Mouse (Mus musculus): ENCODE measurements around the gene Gk5. TPM values are rescaled to one million over a fixed set of nuclear protein-coding genes. Genes with fewer than 3 reads are reported as not detected.

Gene Gk5
- total and polyA plus RNA-seq, 2 experiments from 2014 or later, result 2.4 to 6.7 TPM

DNA sequence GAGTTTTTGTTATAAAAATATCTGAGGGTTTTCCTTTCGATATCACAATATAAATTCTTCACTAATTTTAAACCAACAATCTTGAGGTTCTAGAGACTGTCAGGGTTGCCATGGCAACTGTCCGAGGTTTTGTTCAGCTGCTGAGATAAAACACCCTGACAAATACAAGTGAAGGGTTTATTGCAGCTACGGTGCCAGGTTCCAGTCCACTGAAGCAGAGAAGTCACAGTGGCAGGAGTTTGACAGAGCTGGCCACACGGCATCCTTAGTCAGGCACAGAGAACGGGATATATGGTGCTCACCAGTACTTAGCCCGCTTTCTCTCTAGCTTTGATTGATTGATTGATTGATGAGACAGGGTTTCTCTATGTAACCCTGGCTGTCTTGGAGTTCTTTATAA, 23.3 kb downstream of the Gk5 start:
- Histone ChIP-seq H3K4me1 (ENCODE audit: insufficient read depth) (no peaks in the 10 kb centered on the region), H3K27ac (ENCODE audit: low read depth, low read length) (no peak overlapping the region), H3K4me2 (ENCODE audit: low read depth) (no peak overlapping the region), H3K36me3 (ENCODE audit: insufficient read depth) (0 out of 2 replicates have a peak, but pooled peaks cover 5% of the 10 kb centered on the region), H3K4me3 (ENCODE audit: low read depth, low read length) (no peak overlapping the region), H3K9me3 (ENCODE audit: low read length) (no peaks in the 10 kb centered on the region), H3K9ac (no peak overlapping the region), H3K27me3 (ENCODE audit: insufficient read depth, low read length) (no peaks in the 10 kb centered on the region)
- no peak for TF ChIP-seq CTCF (IDR thresholded peaks at IDR 0.05; ENCODE audit: low read depth)
- ATAC-seq (no peak), DNase-seq (peak; percentile 35)
- 54% methylated on average over 6 of the region's 6 CpGs for WGBS

DNA sequence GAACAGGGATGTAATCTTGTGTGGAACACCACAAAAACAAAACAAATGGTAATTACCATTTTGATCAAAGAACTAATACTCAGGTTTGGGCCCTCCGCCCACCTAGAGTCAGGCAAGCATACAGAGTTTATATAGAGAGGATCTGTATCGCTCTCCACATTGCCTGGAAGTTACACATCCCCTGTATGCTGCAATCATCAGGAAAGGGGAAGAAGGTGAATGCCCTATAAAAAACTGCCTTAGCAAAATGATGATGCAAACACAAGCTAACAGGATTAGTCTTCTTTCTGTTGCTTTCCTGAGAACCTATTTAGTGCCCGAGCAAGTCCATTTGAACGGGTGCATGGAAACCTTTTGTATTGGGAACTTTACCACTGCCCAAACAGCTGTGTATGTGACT, 24.5 kb downstream of the Gk5 start:
- Histone ChIP-seq H3K4me1 (ENCODE audit: insufficient read depth) (no peaks in the 10 kb centered on the region), H3K4me3 (ENCODE audit: low read depth, low read length) (no peak overlapping the region), H3K36me3 (ENCODE audit: insufficient read depth) (0 out of 2 replicates have a peak, but pooled peaks cover 5% of the 10 kb centered on the region), H3K27me3 (ENCODE audit: insufficient read depth, low read length) (no peaks in the 10 kb centered on the region), H3K9ac (no peak overlapping the region), H3K4me2 (ENCODE audit: low read depth) (no peak overlapping the region), H3K9me3 (ENCODE audit: low read length) (no peaks in the 10 kb centered on the region), H3K27ac (ENCODE audit: low read depth, low read length) (no peak overlapping the region)
- no peak for DNase-seq
- no peak for TF ChIP-seq CTCF (IDR thresholded peaks at IDR 0.05; ENCODE audit: low read depth)
- ATAC-seq, result no peak
- WGBS, result 89% methylated on average over 4 of the region's 4 CpGs

DNA sequence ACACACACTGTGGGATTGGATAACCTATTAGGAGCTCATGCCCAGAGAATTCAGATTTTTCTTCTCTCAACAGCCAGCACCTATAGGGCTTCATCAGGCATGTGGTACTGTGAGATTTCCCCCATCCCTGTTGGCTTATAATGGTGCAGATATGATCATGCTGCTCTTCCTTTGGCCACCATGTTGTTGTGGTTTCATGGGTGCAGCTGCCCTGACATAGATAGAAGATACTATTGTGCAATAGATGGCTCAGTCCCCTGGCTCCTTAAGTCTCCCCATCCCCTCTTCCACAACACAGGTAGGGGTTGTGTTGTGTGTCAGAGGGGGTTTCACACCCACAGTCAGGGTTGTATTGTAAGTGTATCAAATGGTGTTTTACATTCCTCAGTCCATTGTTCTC, 25.7 kb downstream of the Gk5 start:
- 0 out of 2 replicates have a peak, but pooled peaks cover 5% of the 10 kb centered on the region for H3K36me3 ChIP-seq (ENCODE audit: insufficient read depth)
- H3K27me3 ChIP-seq (ENCODE audit: insufficient read depth, low read length), result no peaks in the 10 kb centered on the region
- no peaks in the 10 kb centered on the region for H3K4me1 ChIP-seq (ENCODE audit: insufficient read depth)
- H3K27ac ChIP-seq (ENCODE audit: low read depth, low read length), result no peak overlapping the region
- no peak overlapping the region for H3K4me3 ChIP-seq (ENCODE audit: low read depth, low read length)
- ATAC-seq, result no peak
- H3K9me3 ChIP-seq (ENCODE audit: low read length), result no peaks in the 10 kb centered on the region
- no peak for TF ChIP-seq CTCF (IDR thresholded peaks at IDR 0.05; ENCODE audit: low read depth)
- H3K4me2 ChIP-seq (ENCODE audit: low read depth), result no peak overlapping the region
- no peak overlapping the region for H3K9ac ChIP-seq
- no peak for DNase-seq

- H3K4me1 ChIP-seq (ENCODE audit: insufficient read depth), result no peaks in the 10 kb centered on the region
- DNase-seq (no peak), ATAC-seq (no peak)
- no peaks in the 10 kb centered on the region for H3K9me3 ChIP-seq (ENCODE audit: low read length)
- peaks cover 5% of the 10 kb centered on the region; the same call in 1 of the 2 replicates for H3K36me3 ChIP-seq (ENCODE audit: insufficient read depth)
- H3K27me3 ChIP-seq (ENCODE audit: insufficient read depth, low read length), result no peaks in the 10 kb centered on the region
- TF ChIP-seq CTCF (IDR thresholded peaks at IDR 0.05; ENCODE audit: low read depth), result no peak
- no peak overlapping the region for H3K4me2 ChIP-seq (ENCODE audit: low read depth)
- H3K4me3 ChIP-seq (ENCODE audit: low read depth, low read length), result no peak overlapping the region
- no peak overlapping the region for H3K27ac ChIP-seq (ENCODE audit: low read depth, low read length)
- 91% methylated on average over 7 of the region's 7 CpGs for WGBS
- no peak overlapping the region for H3K9ac ChIP-seq
These were observed 33.6 kb downstream of the Gk5 start for GRCm38 (mm10) chr9:96152801-96153200.

- 52% methylated on average over 4 of the region's 4 CpGs for WGBS
- Histone ChIP-seq H3K4me3 (ENCODE audit: low read depth, low read length) (no peak overlapping the region), H3K9me3 (ENCODE audit: low read length) (no peaks in the 10 kb centered on the region), H3K27me3 (ENCODE audit: insufficient read depth, low read length) (no peaks in the 10 kb centered on the region), H3K27ac (ENCODE audit: low read depth, low read length) (no peak overlapping the region), H3K4me1 (ENCODE audit: insufficient read depth) (no peaks in the 10 kb centered on the region), H3K36me3 (ENCODE audit: insufficient read depth) (peaks cover 5% of the 10 kb centered on the region; the same call in 1 of the 2 replicates), H3K4me2 (ENCODE audit: low read depth) (no peak overlapping the region), H3K9ac (no peak overlapping the region)
- ATAC-seq (no peak), DNase-seq (no peak)
- TF ChIP-seq CTCF (IDR thresholded peaks at IDR 0.05; ENCODE audit: low read depth), result no peak
These were observed 39.3 kb downstream of the Gk5 start for GRCm38 (mm10) chr9:96158431-96158830.

DNA sequence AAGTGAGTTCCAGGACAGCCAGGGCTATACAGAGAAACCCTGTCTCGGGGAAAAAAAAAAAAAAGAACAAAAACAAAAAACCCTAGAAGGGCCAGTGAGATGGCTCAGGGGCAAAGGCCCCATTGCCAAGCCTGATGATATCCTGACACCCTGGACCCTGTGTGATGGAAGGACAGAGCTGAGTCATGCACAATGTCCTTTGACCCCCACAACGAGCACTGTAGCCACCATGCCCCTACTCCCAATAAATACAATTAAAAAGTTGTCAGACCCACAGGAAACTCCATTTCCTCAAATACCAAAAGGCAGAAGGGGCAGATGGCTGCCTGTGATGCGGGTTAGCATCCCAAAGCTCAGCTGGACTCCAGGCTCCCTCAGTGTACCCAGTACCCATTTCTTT, 39.9 kb downstream of the Gk5 start:
- no peaks in the 10 kb centered on the region for H3K4me1 ChIP-seq (ENCODE audit: insufficient read depth)
- H3K36me3 ChIP-seq (ENCODE audit: insufficient read depth), result peaks cover 2% of the 10 kb centered on the region; the same call in 1 of the 2 replicates
- DNase-seq, result no peak
- 84% methylated on average over 3 of the region's 3 CpGs for WGBS
- no peaks in the 10 kb centered on the region for H3K27me3 ChIP-seq (ENCODE audit: insufficient read depth, low read length)
- H3K4me2 ChIP-seq (ENCODE audit: low read depth), result no peak overlapping the region
- no peak for ATAC-seq
- no peak for TF ChIP-seq CTCF (IDR thresholded peaks at IDR 0.05; ENCODE audit: low read depth)
- no peak overlapping the region for H3K4me3 ChIP-seq (ENCODE audit: low read depth, low read length)
- no peaks in the 10 kb centered on the region for H3K9me3 ChIP-seq (ENCODE audit: low read length)
- H3K27ac ChIP-seq (ENCODE audit: low read depth, low read length), result no peak overlapping the region
- no peak overlapping the region for H3K9ac ChIP-seq

- ATAC-seq, result no peak
- Histone ChIP-seq H3K4me2 (ENCODE audit: low read depth) (no peak overlapping the region), H3K4me3 (ENCODE audit: low read depth, low read length) (no peak overlapping the region), H3K9me3 (ENCODE audit: low read length) (no peaks in the 10 kb centered on the region), H3K27ac (ENCODE audit: low read depth, low read length) (no peak overlapping the region), H3K36me3 (ENCODE audit: insufficient read depth) (no peaks in the 10 kb centered on the region; the same call in 1 of the 2 replicates), H3K27me3 (ENCODE audit: insufficient read depth, low read length) (no peaks in the 10 kb centered on the region), H3K4me1 (ENCODE audit: insufficient read depth) (no peaks in the 10 kb centered on the region), H3K9ac (no peak overlapping the region)
- no peak for TF ChIP-seq CTCF (IDR thresholded peaks at IDR 0.05; ENCODE audit: low read depth)
- DNase-seq, result no peak
- WGBS, result 84% methylated on average over 3 of the region's 3 CpGs
These were observed 41.6 kb downstream of the Gk5 start for GRCm38 (mm10) chr9:96160767-96161166.
